Mouse (Mus musculus) lung, embryonic 16.5 days (tissue): ENCODE measurements around the gene Abhd12b. TPM values are rescaled to one million over a fixed set of nuclear protein-coding genes. Genes with fewer than 3 reads are reported as not detected.

Experiments used
- ATAC-seq: fragments of 200-750 bp; cut with Nextera tagmentation; 2 replicates; pipeline ENCODE4 v1.8.0; 2017; ENCODE audit warnings: low read depth, mild to moderate bottlenecking, moderate library complexity
- H3K27ac ChIP-seq: fragments of 300-500 bp; sonication (generic); 2 replicates; pipeline ENCODE4 v1.5.1; 2014; ENCODE audit warnings: mild to moderate bottlenecking, control low read depth, low read length
- H3K27me3 ChIP-seq: fragments of 300-500 bp; sonication (generic); 2 replicates; pipeline ENCODE4 v1.6.1; 2014; ENCODE audit warnings: low read depth, low read length, mixed read lengths; ENCODE audit not compliant: control insufficient read depth, insufficient read depth
- H3K36me3 ChIP-seq: fragments of 300-500 bp; sonication (generic); 2 replicates; pipeline ENCODE4 v1.6.1; 2014; ENCODE audit warnings: low read length; ENCODE audit not compliant: control insufficient read depth, insufficient read depth
- H3K4me1 ChIP-seq: fragments of 300-500 bp; sonication (generic); replicated peaks from 2 replicates; pipeline ENCODE4 v1.6.1; 2014; ENCODE audit warnings: low read length, mixed read lengths; ENCODE audit not compliant: control insufficient read depth, insufficient read depth
- H3K4me2 ChIP-seq: fragments of 300-500 bp; sonication (generic); 2 replicates; pipeline ENCODE4 v1.6.1; 2014; ENCODE audit warnings: low read depth, low read length, control low read depth
- H3K4me3 ChIP-seq: fragments of 300-500 bp; sonication (generic); 2 replicates; pipeline ENCODE4 v1.5.1; 2014; ENCODE audit warnings: mild to moderate bottlenecking, low read length, control low read depth
- H3K9ac ChIP-seq: fragments of 300-500 bp; sonication (generic); 2 replicates; pipeline ENCODE4 v1.6.1; 2014; ENCODE audit warnings: low read length, control low read depth
- H3K9me3 ChIP-seq: fragments of 300-500 bp; sonication (generic); 2 replicates; pipeline ENCODE4 v1.6.1; 2016; ENCODE audit warnings: low read length; ENCODE audit not compliant: control insufficient read depth
- WGBS: fragments of 180-500 bp; shearing (Covaris S2); extraction: QIAGEN DNeasy Blood & Tissue Kit; methylation state at CpG from one replicate; pipeline ENCODE4 v1.1.7; 2014; 5-methylcytosine and 5-hydroxymethylcytosine counted together
- polyA plus RNA-seq: library from polyadenylated mRNA; unstranded; fragments of >200 nt; fragmentation: Nextera tagmentation; extraction: Ambion mirVana; gene quantifications from 2 replicates; pipeline ENCODE4 v1.2.1, GENCODE M21; 2015

Abhd12b gene
- polyA plus RNA-seq, 1 experiment from 2014 or later, result not detected

- Histone ChIP-seq H3K4me3 (peak within 1 kb of the TSS; percentile 36), H3K9ac (peak within 1 kb of the TSS; percentile 51), H3K27me3 (no peaks in the 10 kb centered on the region), H3K4me2 (peak within 1 kb of the TSS; percentile 51), H3K4me1 (peaks cover 24% of the 10 kb centered on the region), H3K9me3 (no peaks in the 10 kb centered on the region), H3K27ac (peak within 1 kb of the TSS; percentile 93), H3K36me3 (no peaks in the 10 kb centered on the region)
- peak; percentile 53 for ATAC-seq
- 60% methylated on average over 2 of the region's 2 CpGs for WGBS
Observed at GRCm38 (mm10) chr12:70231294-70231693, 77.4 kb downstream of the Abhd12b start, which contains the start of gene Pygl. Gene Pygl (minus strand): TSS chr12:70231488.

- no peak for ATAC-seq
- 34% methylated on average over 5 of the region's 5 CpGs for WGBS
- peak overlapping the region; percentile 31; the same call in 1 of the 2 replicates for H3K9ac ChIP-seq
- no peak overlapping the region for H3K4me3 ChIP-seq
- no peaks in the 10 kb centered on the region for H3K27me3 ChIP-seq
- no peaks in the 10 kb centered on the region for H3K9me3 ChIP-seq
- H3K4me1 ChIP-seq, result peaks cover 18% of the 10 kb centered on the region
- no peaks in the 10 kb centered on the region for H3K36me3 ChIP-seq
- no peak overlapping the region for H3K4me2 ChIP-seq
- H3K27ac ChIP-seq, result peak overlapping the region; percentile 91
Observed at GRCm38 (mm10) chr12:70232020-70232544, 78.1 kb downstream of the Abhd12b start.

Other genes with a start within 250 kb of the Abhd12b start
- 1.2 and 1.5 TPM in 2 replicates for gene Sav1, start 167.1 kb upstream of the Abhd12b start, polyA plus RNA-seq
- gene Nin, start 40.4 kb upstream of the Abhd12b start, polyA plus RNA-seq, result 11.8 and 12.5 TPM in 2 replicates
- 85.1 and 94.2 TPM in 2 replicates for gene Pygl, start 77.3 kb downstream of the Abhd12b start, polyA plus RNA-seq
- gene Trim9, start 193.5 kb downstream of the Abhd12b start, polyA plus RNA-seq, result 0.58 and 1.3 TPM in 2 replicates